Mouse (Mus musculus): ENCODE measurements around the gene Celf2. TPM values are rescaled to one million over a fixed set of nuclear protein-coding genes. Genes with fewer than 3 reads are reported as not detected.

The Celf2 gene
- polyA plus RNA-seq, 1 experiment from 2014 or later, result 13.6 TPM

DNA sequence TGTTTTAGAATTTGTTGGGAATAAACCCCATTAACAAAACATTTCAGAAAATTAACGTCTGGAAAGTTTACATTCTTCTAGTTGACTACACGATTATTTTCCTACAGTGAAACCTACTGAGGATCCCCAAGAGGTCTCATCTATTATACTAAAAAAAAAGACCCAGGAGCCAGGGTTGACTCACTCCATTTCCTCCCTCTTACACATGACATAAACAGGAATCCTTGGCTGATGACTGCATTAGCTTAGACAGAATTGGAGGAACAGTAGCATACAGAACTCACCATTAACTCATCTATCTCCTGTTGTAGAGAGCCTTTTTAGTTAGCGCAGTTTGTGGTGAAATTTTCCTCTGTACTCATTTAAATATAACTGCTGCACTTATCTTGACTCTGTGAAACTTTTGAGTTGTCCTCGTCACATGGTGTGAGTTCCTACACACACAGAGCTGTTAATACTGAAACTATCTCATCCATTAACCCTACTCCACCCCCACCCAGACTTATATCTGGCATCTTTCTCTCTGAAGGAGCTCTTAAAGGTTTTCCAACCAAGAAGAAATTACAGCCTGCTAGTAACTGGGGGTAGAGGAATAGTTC lies 813.9 kb downstream of the Celf2 start:
- H3K4me1 ChIP-seq, result 0 out of 2 replicates have a peak, but pooled peaks cover 3% of the 10 kb centered on the region
- 39% methylated on average over 4 of the region's 4 CpGs for WGBS (ENCODE audit: insufficient replicate concordance)
- no peaks in the 10 kb centered on the region for H3K9me3 ChIP-seq (replicated peaks)
- no peak overlapping the region for H3K9ac ChIP-seq
- no peak overlapping the region for H3K4me3 ChIP-seq
- no peak overlapping the region for H3K4me2 ChIP-seq
- no peak for ATAC-seq
- no peaks in the 10 kb centered on the region for H3K36me3 ChIP-seq
- no peak overlapping the region for H3K27ac ChIP-seq
- no peaks in the 10 kb centered on the region for H3K27me3 ChIP-seq (replicated peaks)

GRCm38 (mm10) chr2:6689689-6690088 lies 819.7 kb downstream of the Celf2 start:
- WGBS (ENCODE audit: insufficient replicate concordance), result 65% methylated on average over 2 of the region's 2 CpGs
- Histone ChIP-seq H3K9ac (no peak overlapping the region), H3K9me3 (replicated peaks) (no peaks in the 10 kb centered on the region), H3K27ac (no peak overlapping the region), H3K36me3 (no peaks in the 10 kb centered on the region), H3K4me3 (no peak overlapping the region), H3K4me1 (no peaks in the 10 kb centered on the region), H3K27me3 (replicated peaks) (no peaks in the 10 kb centered on the region), H3K4me2 (no peak overlapping the region)
- ATAC-seq, result no peak

DNA sequence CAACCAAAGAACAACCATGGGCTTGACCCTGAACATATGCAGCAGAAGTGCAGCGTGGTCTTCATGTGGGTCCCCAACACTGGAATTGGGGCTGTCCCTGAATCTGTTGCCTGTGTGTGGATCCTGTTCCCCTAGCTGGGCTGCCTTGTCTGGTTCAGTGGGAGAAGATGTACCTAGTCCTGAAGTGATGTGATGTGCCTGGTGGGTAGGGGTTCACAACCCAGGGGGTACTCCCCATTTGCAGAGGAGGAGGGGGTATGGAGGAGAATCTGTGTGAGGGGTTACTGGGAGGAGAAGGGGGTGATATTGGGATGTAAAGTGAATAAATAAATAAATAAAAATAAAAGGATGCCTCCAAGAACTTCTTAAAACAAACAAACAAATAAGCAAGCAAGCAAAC lies 831.1 kb downstream of the Celf2 start:
- H3K36me3 ChIP-seq, result no peaks in the 10 kb centered on the region
- no peak overlapping the region for H3K4me3 ChIP-seq
- 87% methylated on average over 1 of the region's 1 CpGs for WGBS (ENCODE audit: insufficient replicate concordance)
- no peak for ATAC-seq
- no peak overlapping the region for H3K4me2 ChIP-seq
- no peaks in the 10 kb centered on the region for H3K9me3 ChIP-seq (replicated peaks)
- H3K27ac ChIP-seq, result no peak overlapping the region
- no peak overlapping the region for H3K9ac ChIP-seq
- no peaks in the 10 kb centered on the region; the same call in 1 of the 2 replicates for H3K4me1 ChIP-seq
- H3K27me3 ChIP-seq (replicated peaks), result no peaks in the 10 kb centered on the region

GRCm38 (mm10) chr2:6677457-6677856 lies 831.9 kb downstream of the Celf2 start:
- no peak for ATAC-seq
- no peak overlapping the region for H3K4me3 ChIP-seq
- no peaks in the 10 kb centered on the region for H3K36me3 ChIP-seq
- no peak overlapping the region for H3K27ac ChIP-seq
- H3K9me3 ChIP-seq (replicated peaks), result no peaks in the 10 kb centered on the region
- H3K27me3 ChIP-seq (replicated peaks), result no peaks in the 10 kb centered on the region
- H3K4me2 ChIP-seq, result no peak overlapping the region
- no peaks in the 10 kb centered on the region; the same call in 1 of the 2 replicates for H3K4me1 ChIP-seq
- H3K9ac ChIP-seq, result no peak overlapping the region

GRCm38 (mm10) chr2:6674401-6674800 lies 835.0 kb downstream of the Celf2 start:
- Histone ChIP-seq H3K9me3 (replicated peaks) (no peaks in the 10 kb centered on the region), H3K4me3 (no peak overlapping the region), H3K4me2 (no peak overlapping the region), H3K36me3 (no peaks in the 10 kb centered on the region), H3K27me3 (replicated peaks) (no peaks in the 10 kb centered on the region), H3K27ac (no peak overlapping the region), H3K4me1 (no peaks in the 10 kb centered on the region; the same call in 1 of the 2 replicates), H3K9ac (no peak overlapping the region)
- WGBS (ENCODE audit: insufficient replicate concordance), result 59% methylated on average over 3 of the region's 3 CpGs
- no peak for ATAC-seq

DNA sequence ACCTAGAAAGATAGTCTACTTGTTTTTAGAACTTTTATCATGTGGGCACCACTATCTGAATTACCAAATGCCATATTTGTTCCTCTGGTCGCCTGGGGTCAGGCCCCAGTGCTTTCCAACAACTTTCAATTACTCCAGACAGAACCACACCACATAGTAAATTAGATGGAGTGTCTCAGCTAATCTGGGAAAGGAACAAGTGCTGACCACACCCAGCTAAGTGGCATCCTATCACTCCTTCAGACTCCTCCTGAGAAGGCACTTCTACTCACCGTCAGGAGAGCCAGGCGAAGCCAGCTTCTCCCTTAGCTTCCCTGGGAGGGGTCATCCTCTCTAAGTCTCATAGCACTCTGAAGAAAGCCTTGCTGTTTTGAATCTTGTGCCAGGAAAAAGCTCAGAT lies 835.9 kb downstream of the Celf2 start:
- no peak overlapping the region for H3K27ac ChIP-seq
- no peaks in the 10 kb centered on the region for H3K36me3 ChIP-seq
- no peak overlapping the region for H3K4me3 ChIP-seq
- H3K4me1 ChIP-seq, result no peaks in the 10 kb centered on the region; the same call in 1 of the 2 replicates
- ATAC-seq, result no peak
- H3K4me2 ChIP-seq, result no peak overlapping the region
- H3K27me3 ChIP-seq (replicated peaks), result no peaks in the 10 kb centered on the region
- H3K9ac ChIP-seq, result no peak overlapping the region
- WGBS (ENCODE audit: insufficient replicate concordance), result 32% methylated on average over 3 of the region's 3 CpGs
- no peaks in the 10 kb centered on the region for H3K9me3 ChIP-seq (replicated peaks)

DNA sequence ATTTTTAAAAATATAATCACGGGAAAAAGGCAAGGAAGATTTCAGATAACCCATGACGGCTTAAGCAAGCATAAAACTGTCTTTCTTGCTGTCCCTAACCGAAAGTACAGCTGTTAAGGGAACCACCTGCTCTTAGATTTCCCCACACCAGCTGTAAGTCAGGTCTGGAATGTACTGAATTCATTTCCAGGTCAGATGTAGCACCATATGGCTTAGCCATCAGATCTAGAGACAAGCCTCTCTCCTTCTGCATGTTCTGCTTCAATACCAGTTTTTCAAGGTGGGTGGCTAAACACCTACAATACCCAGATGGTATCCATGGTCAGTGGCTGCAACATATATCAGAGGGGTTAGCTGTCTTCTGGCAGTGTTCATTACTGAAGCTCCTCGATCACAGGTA lies 841.8 kb downstream of the Celf2 start:
- H3K9me3 ChIP-seq (replicated peaks), result no peaks in the 10 kb centered on the region
- no peaks in the 10 kb centered on the region for H3K4me1 ChIP-seq
- ATAC-seq, result no peak
- H3K27me3 ChIP-seq (replicated peaks), result no peaks in the 10 kb centered on the region
- H3K4me3 ChIP-seq, result no peak overlapping the region
- no peak overlapping the region for H3K9ac ChIP-seq
- no peak overlapping the region for H3K4me2 ChIP-seq
- no peak overlapping the region for H3K27ac ChIP-seq
- 65% methylated on average over 4 of the region's 4 CpGs for WGBS (ENCODE audit: insufficient replicate concordance)
- no peaks in the 10 kb centered on the region for H3K36me3 ChIP-seq

GRCm38 (mm10) chr2:6659834-6660233 lies 849.5 kb downstream of the Celf2 start:
- 63% methylated on average over 4 of the region's 4 CpGs for WGBS (ENCODE audit: insufficient replicate concordance)
- Histone ChIP-seq H3K9ac (no peak overlapping the region), H3K4me2 (no peak overlapping the region), H3K4me1 (no peaks in the 10 kb centered on the region), H3K36me3 (no peaks in the 10 kb centered on the region), H3K4me3 (no peak overlapping the region), H3K27me3 (replicated peaks) (no peaks in the 10 kb centered on the region), H3K27ac (no peak overlapping the region), H3K9me3 (replicated peaks) (no peaks in the 10 kb centered on the region)
- no peak for ATAC-seq

GRCm38 (mm10) chr2:6653719-6654118 lies 855.6 kb downstream of the Celf2 start:
- no peaks in the 10 kb centered on the region for H3K4me1 ChIP-seq
- no peaks in the 10 kb centered on the region for H3K36me3 ChIP-seq
- no peak overlapping the region for H3K4me2 ChIP-seq
- H3K27me3 ChIP-seq (replicated peaks), result no peaks in the 10 kb centered on the region
- H3K27ac ChIP-seq, result no peak overlapping the region
- H3K9ac ChIP-seq, result no peak overlapping the region
- 72% methylated on average over 6 of the region's 6 CpGs for WGBS (ENCODE audit: insufficient replicate concordance)
- no peak for ATAC-seq
- H3K9me3 ChIP-seq (replicated peaks), result no peaks in the 10 kb centered on the region
- no peak overlapping the region for H3K4me3 ChIP-seq

GRCm38 (mm10) chr2:6651697-6652096 lies 857.7 kb downstream of the Celf2 start:
- H3K27ac ChIP-seq, result no peak overlapping the region
- 43% methylated on average over 1 of the region's 1 CpGs for whole genome bisulfite sequencing (ENCODE audit: insufficient replicate concordance)

GRCm38 (mm10) chr2:6648877-6649276 lies 860.5 kb downstream of the Celf2 start:
- Histone ChIP-seq H3K27ac (no peak overlapping the region), H3K4me1 (no peaks in the 10 kb centered on the region), H3K4me3 (no peak overlapping the region), H3K4me2 (no peak overlapping the region), H3K9me3 (replicated peaks) (no peaks in the 10 kb centered on the region), H3K27me3 (replicated peaks) (no peaks in the 10 kb centered on the region), H3K36me3 (no peaks in the 10 kb centered on the region), H3K9ac (no peak overlapping the region)
- WGBS (ENCODE audit: insufficient replicate concordance), result 67% methylated on average over 6 of the region's 6 CpGs
- no peak for ATAC-seq

More at GRCm38 (mm10) chr2:6651697-6652096, 857.7 kb downstream of the Celf2 start:
- no peaks in the 10 kb centered on the region for H3K36me3 ChIP-seq
- H3K4me2 ChIP-seq, result no peak overlapping the region
- H3K4me1 ChIP-seq, result no peaks in the 10 kb centered on the region
- H3K9me3 ChIP-seq (replicated peaks), result no peaks in the 10 kb centered on the region
- H3K4me3 ChIP-seq, result no peak overlapping the region
- no peak overlapping the region for H3K9ac ChIP-seq
- no peaks in the 10 kb centered on the region for H3K27me3 ChIP-seq (replicated peaks)
- ATAC-seq, result no peak

DNA sequence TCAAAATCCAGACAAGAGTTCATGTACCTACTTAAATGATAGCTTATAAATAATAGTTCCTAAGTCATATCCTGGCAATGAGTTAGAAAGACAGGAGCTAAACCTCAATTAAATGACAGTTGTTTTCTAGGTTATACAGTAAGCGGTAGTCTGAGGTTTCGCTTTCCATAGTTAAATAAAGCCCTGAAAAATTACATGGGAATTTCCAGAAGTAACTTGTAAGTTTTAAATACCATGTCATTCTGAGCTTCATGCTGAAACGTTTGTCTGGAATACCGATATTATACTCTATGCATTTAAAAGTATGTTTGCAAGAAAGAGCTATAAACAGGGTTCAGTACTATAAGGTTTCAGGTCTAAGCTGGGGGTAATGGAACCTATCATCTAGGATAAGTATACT lies 862.3 kb downstream of the Celf2 start:
- no peak for ATAC-seq
- no peak overlapping the region for H3K4me2 ChIP-seq
- H3K9ac ChIP-seq, result no peak overlapping the region
- H3K27ac ChIP-seq, result no peak overlapping the region
- WGBS (ENCODE audit: insufficient replicate concordance), result 83% methylated on average over 4 of the region's 4 CpGs
- H3K27me3 ChIP-seq (replicated peaks), result no peaks in the 10 kb centered on the region
- no peaks in the 10 kb centered on the region for H3K4me1 ChIP-seq
- H3K4me3 ChIP-seq, result no peak overlapping the region
- no peaks in the 10 kb centered on the region for H3K9me3 ChIP-seq (replicated peaks)
- no peaks in the 10 kb centered on the region for H3K36me3 ChIP-seq

- H3K4me3 ChIP-seq, result no peak overlapping the region
- H3K36me3 ChIP-seq, result no peaks in the 10 kb centered on the region
- H3K4me1 ChIP-seq, result no peaks in the 10 kb centered on the region
- H3K27ac ChIP-seq, result no peak overlapping the region
- 63% methylated on average over 3 of the region's 3 CpGs for WGBS (ENCODE audit: insufficient replicate concordance)
- H3K9ac ChIP-seq, result no peak overlapping the region
- H3K27me3 ChIP-seq (replicated peaks), result no peaks in the 10 kb centered on the region
- ATAC-seq, result no peak
- no peak overlapping the region for H3K4me2 ChIP-seq
- no peaks in the 10 kb centered on the region for H3K9me3 ChIP-seq (replicated peaks)
Measured at GRCm38 (mm10) chr2:6646325-6646724, 863.0 kb downstream of the Celf2 start.
